Mouse (Mus musculus): Measurements from ENCODE around the gene Adgrg1. TPM values are rescaled to one million over a fixed set of nuclear protein-coding genes. Genes with fewer than 3 reads are reported as not detected.

Gene Adgrg1
- 3.2 TPM for polyA plus RNA-seq (2017; shearing (Covaris generic))

GRCm38 (mm10) chr8:94974467-94975165 is at the start of gene Adgrg1:
Gene Adgrg1, plus strand, starts transcription at chr8:94974751.

GRCm38 (mm10) chr8:95017451-95017850 is 42.9 kb downstream of the Adgrg1 start, which contains the start of gene Adgrg3:
Gene Adgrg3, plus strand, starts transcription at chr8:95017692.

DNA sequence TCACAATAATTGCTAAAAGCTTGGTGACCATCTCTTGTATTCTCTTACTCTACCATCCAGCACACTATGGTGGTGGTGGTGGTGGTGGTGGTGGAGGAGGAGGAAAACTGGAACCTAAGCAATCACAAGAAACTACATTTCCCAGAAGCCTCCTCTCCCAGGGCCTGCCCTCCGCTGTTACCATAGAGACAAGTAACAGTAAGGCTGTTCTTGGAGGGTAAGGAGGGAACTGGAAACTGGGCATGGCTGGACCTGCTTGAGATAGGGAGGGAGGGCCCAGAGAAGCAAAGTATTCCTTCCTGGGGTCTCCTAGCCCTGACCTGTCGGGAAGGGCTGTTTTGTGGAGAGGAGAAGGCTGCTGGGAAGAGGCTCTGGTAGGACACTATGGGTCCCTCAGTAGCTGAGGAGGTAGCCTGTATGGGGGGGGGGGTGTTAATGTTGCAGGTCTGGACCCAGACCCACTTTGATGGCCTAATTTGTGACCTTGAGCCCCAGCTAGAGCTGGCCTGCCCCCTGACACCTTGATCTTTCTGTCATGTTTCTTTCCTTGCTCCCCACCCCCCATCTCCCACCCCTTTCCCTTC is 80.5 kb downstream of the Adgrg1 start, which contains the start of gene Drc7:
Gene Drc7 (plus strand): TSS at position 177 of the 584 bp plus-strand sequence.

Other genes starting within 250 kb of the Adgrg1 start
- not detected for gene Ccl22, start 229.2 kb upstream of the Adgrg1 start, polyA plus RNA-seq (2017; shearing (Covaris generic))
- 0.37 TPM for gene Cx3cl1, start 202.7 kb upstream of the Adgrg1 start, polyA plus RNA-seq (2017; shearing (Covaris generic))
- not detected for gene Ccl17, start 164.3 kb upstream of the Adgrg1 start, polyA plus RNA-seq (2017; shearing (Covaris generic))
- 72.7 TPM for gene Coq9, start 136.4 kb upstream of the Adgrg1 start, polyA plus RNA-seq (2017; shearing (Covaris generic))
- gene Ciapin1, start 136.4 kb upstream of the Adgrg1 start, polyA plus RNA-seq (2017; shearing (Covaris generic)), result 104 TPM
- gene Polr2c, start 117.3 kb upstream of the Adgrg1 start, polyA plus RNA-seq (2017; shearing (Covaris generic)), result 127 TPM
- 2.8 TPM for gene Dok4, start 98.4 kb upstream of the Adgrg1 start, polyA plus RNA-seq (2017; shearing (Covaris generic))
- gene Ccdc102a, start 56.7 kb upstream of the Adgrg1 start, polyA plus RNA-seq (2017; shearing (Covaris generic)), result 0.11 TPM
- 2.6 TPM for gene Adgrg5, start 51.1 kb upstream of the Adgrg1 start, polyA plus RNA-seq (2017; shearing (Covaris generic))
- 1.4 TPM for gene Adgrg3, start 42.9 kb downstream of the Adgrg1 start, polyA plus RNA-seq (2017; shearing (Covaris generic))
- gene Drc7, start 80.4 kb downstream of the Adgrg1 start, polyA plus RNA-seq (2017; shearing (Covaris generic)), result not detected
- gene Katnb1, start 106.4 kb downstream of the Adgrg1 start, polyA plus RNA-seq (2017; shearing (Covaris generic)), result 22.2 TPM
- 0.51 TPM for gene Kifc3, start 228.1 kb downstream of the Adgrg1 start, polyA plus RNA-seq (2017; shearing (Covaris generic))

Data from CD4-positive, CD25-positive, alpha-beta regulatory T cell, adult 9 weeks (primary cell).